Mouse (Mus musculus): ENCODE results near the gene Twf2. TPM values are rescaled to one million over a fixed set of nuclear protein-coding genes. Genes with fewer than 3 reads are reported as not detected.
A peak's percentile ranks its signal among the peaks of the same experiment; 100 is the strongest.

The Twf2 gene
- polyA plus RNA-seq, 1 experiment from 2014 or later: 66.5 TPM

DNA sequence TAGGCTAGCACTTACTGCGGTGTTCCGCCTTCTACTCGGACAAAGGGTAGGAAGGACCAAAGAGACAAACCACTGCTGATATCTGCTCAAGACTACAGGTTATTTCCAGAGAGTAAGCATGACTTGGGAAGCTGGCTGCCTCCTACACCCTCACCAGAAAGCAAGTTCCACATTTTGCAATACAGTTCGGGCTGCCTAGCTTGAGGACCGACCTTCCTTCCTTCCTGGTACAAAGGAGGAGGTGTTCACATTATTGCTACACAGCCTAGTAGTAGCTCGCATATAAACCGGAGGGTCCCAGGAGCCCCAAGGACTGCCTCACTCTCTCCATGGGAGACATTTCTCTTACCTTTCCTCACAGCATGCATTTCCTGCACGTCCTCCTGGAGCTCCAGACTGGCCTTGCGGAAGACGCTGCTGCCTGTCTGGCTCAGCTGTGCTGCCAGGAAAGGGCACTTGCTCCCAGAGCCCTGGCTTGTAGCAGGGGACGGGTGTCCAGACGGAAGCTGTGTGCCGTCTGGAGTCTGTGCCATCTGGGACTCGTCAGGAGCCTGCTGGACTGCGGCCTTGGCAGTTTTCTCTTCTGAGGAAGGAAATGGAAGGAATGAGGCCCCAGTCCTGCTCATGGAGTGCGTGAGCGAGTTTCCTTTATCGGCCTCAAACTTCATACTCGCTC is 40.0 kb downstream of the Twf2 start:
- WGBS: 57% methylated on average over 19 of the region's 19 CpGs
- H3K4me1 ChIP-seq (ENCODE audit: control insufficient read depth, insufficient read depth, low read length): peaks cover 10% of the 10 kb centered on the region; the same call in 1 of the 2 replicates
- peaks cover 22% of the 10 kb centered on the region; the same call in 1 of the 2 replicates for H3K36me3 ChIP-seq (ENCODE audit: control insufficient read depth, insufficient read depth, low read length)
- H3K4me3 ChIP-seq (ENCODE audit: low read depth, low read length): no peak overlapping the region
- H3K4me2 ChIP-seq (ENCODE audit: low read depth, severe bottlenecking): no peak overlapping the region
- no peaks in the 10 kb centered on the region for H3K9me3 ChIP-seq (ENCODE audit: control insufficient read depth, low read length)
- DNase-seq (ENCODE audit: low spot score): peak; percentile 55
- no peaks in the 10 kb centered on the region for H3K27me3 ChIP-seq (ENCODE audit: control insufficient read depth, insufficient read depth, low read length)
- H3K27ac ChIP-seq (replicated peaks; ENCODE audit: low read depth, low read length): 0 out of 2 replicates have a peak overlapping the region, but pooled peaks have one; percentile 2
- H3K9ac ChIP-seq (ENCODE audit: low read length): no peak overlapping the region
- ATAC-seq (ENCODE audit: insufficient number of reproducible peaks, low FRiP score, low TSS enrichment, low read depth): no peak

DNA sequence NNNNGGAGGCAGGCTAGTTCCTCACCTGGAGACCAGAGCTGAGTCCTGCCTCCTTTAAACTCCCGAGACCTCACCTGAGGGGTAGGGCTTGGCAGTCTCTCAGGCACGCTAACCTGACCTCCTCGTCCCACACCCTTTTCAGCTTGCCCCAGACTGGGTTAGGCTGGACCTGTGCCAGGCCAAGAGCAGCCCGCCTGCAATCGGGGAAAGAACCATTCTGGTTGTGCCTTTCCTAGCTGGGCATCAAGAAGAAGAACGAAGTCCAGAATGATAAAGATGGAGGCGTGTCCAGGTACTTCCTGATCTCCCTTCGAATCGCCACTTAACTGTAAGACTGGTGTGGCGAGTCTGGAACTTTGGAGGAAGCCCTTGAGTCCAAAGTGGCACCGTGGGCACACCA is 46.6 kb downstream of the Twf2 start:
- Histone ChIP-seq H3K4me3 (ENCODE audit: low read depth, low read length) (no peak overlapping the region), H3K9ac (ENCODE audit: low read length) (no peak overlapping the region), H3K27me3 (ENCODE audit: control insufficient read depth, insufficient read depth, low read length) (no peaks in the 10 kb centered on the region), H3K4me1 (ENCODE audit: control insufficient read depth, insufficient read depth, low read length) (peaks cover 13% of the 10 kb centered on the region), H3K27ac (replicated peaks; ENCODE audit: low read depth, low read length) (no peak overlapping the region), H3K4me2 (ENCODE audit: low read depth, severe bottlenecking) (no peak overlapping the region), H3K36me3 (ENCODE audit: control insufficient read depth, insufficient read depth, low read length) (no peaks in the 10 kb centered on the region), H3K9me3 (ENCODE audit: control insufficient read depth, low read length) (no peaks in the 10 kb centered on the region)
- no peak for DNase-seq (ENCODE audit: low spot score)
- no peak for ATAC-seq (ENCODE audit: insufficient number of reproducible peaks, low FRiP score, low TSS enrichment, low read depth)
- WGBS: 91% methylated on average over 11 of the region's 11 CpGs

DNA sequence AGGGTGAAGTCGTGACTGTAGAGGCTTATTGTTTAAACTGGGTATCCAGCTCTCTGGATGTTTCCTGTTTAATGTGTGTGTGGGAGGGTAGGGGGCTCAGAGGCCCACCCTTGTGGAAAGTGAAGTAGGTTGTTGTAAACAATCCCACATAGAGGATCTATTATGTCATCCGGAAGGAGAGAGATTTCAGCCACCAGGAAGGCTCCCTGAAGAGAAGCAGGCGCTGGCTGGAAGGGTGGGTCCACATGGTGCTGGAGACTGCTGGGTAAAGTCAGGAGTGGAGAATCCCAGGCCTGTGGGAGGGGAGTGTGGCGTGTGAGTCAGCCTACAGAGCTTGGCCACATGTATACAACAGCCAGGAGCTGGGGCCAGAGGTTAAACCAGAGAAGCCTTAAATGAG is 47.3 kb downstream of the Twf2 start:
- WGBS: 61% methylated on average over 4 of the region's 4 CpGs
- H3K27me3 ChIP-seq (ENCODE audit: control insufficient read depth, insufficient read depth, low read length): no peaks in the 10 kb centered on the region
- no peak overlapping the region for H3K4me2 ChIP-seq (ENCODE audit: low read depth, severe bottlenecking)
- no peak for DNase-seq (ENCODE audit: low spot score)
- H3K9me3 ChIP-seq (ENCODE audit: control insufficient read depth, low read length): no peaks in the 10 kb centered on the region
- H3K27ac ChIP-seq (replicated peaks; ENCODE audit: low read depth, low read length): no peak overlapping the region
- no peak overlapping the region for H3K9ac ChIP-seq (ENCODE audit: low read length)
- ATAC-seq (ENCODE audit: insufficient number of reproducible peaks, low FRiP score, low TSS enrichment, low read depth): no peak
- H3K36me3 ChIP-seq (ENCODE audit: control insufficient read depth, insufficient read depth, low read length): no peaks in the 10 kb centered on the region
- H3K4me1 ChIP-seq (ENCODE audit: control insufficient read depth, insufficient read depth, low read length): peaks cover 13% of the 10 kb centered on the region
- H3K4me3 ChIP-seq (ENCODE audit: low read depth, low read length): no peak overlapping the region

DNA sequence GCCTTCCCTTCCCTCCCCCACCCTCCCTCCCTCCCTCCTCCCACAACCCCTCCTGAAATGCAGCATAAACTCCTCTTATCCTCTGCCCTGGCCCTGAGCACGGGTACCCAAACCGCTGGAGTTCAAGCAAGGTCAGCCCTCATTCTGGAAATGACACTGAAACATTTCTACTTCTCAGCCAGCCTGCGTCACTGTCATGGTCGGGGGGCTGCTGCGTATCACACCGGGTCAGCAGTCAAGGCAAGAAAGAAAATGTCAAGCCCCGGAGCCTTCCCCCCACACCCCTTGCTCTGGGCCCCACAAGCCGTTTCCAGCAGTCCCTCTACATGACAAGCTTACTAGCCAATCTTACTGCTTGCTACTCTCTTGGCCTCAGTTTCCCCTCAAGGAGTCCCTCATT is 48.2 kb downstream of the Twf2 start:
- H3K36me3 ChIP-seq (ENCODE audit: control insufficient read depth, insufficient read depth, low read length): no peaks in the 10 kb centered on the region
- DNase-seq (ENCODE audit: low spot score) (no peak), ATAC-seq (ENCODE audit: insufficient number of reproducible peaks, low FRiP score, low TSS enrichment, low read depth) (no peak)
- no peak overlapping the region for H3K27ac ChIP-seq (replicated peaks; ENCODE audit: low read depth, low read length)
- H3K4me1 ChIP-seq (ENCODE audit: control insufficient read depth, insufficient read depth, low read length): peaks cover 13% of the 10 kb centered on the region
- 82% methylated on average over 8 of the region's 8 CpGs for WGBS
- no peak overlapping the region for H3K4me2 ChIP-seq (ENCODE audit: low read depth, severe bottlenecking)
- H3K9me3 ChIP-seq (ENCODE audit: control insufficient read depth, low read length): no peaks in the 10 kb centered on the region
- no peak overlapping the region for H3K9ac ChIP-seq (ENCODE audit: low read length)
- no peak overlapping the region for H3K4me3 ChIP-seq (ENCODE audit: low read depth, low read length)
- H3K27me3 ChIP-seq (ENCODE audit: control insufficient read depth, insufficient read depth, low read length): no peaks in the 10 kb centered on the region

DNA sequence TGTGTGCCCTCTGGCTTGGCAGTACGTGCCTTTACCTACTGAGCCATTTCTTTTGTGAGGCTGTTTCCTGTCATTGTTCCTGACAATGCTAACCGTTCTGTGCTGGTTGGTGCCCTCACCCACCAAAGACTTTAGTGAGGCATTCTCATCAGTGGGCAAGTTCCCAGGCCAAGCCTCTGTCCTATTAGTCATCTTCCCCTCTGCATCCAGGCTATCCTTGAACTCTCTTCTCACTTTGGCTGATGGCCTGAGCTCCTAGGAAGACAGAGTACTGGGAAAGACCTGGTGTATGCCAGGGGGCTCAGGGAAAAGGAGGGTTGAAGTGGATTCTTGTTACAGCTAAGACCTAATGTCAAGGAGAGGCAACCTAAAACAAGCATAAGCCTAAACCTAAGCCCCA is 51.1 kb downstream of the Twf2 start:
- DNase-seq (ENCODE audit: low spot score) (no peak), ATAC-seq (ENCODE audit: insufficient number of reproducible peaks, low FRiP score, low TSS enrichment, low read depth) (no peak)
- H3K27me3 ChIP-seq (ENCODE audit: control insufficient read depth, insufficient read depth, low read length): no peaks in the 10 kb centered on the region
- no peaks in the 10 kb centered on the region for H3K36me3 ChIP-seq (ENCODE audit: control insufficient read depth, insufficient read depth, low read length)
- H3K4me2 ChIP-seq (ENCODE audit: low read depth, severe bottlenecking): no peak overlapping the region
- no peak overlapping the region for H3K27ac ChIP-seq (replicated peaks; ENCODE audit: low read depth, low read length)
- no peak overlapping the region for H3K4me3 ChIP-seq (ENCODE audit: low read depth, low read length)
- no peak overlapping the region for H3K9ac ChIP-seq (ENCODE audit: low read length)
- 79% methylated on average over 2 of the region's 2 CpGs for WGBS
- no peaks in the 10 kb centered on the region for H3K4me1 ChIP-seq (ENCODE audit: control insufficient read depth, insufficient read depth, low read length)
- H3K9me3 ChIP-seq (ENCODE audit: control insufficient read depth, low read length): no peaks in the 10 kb centered on the region

DNA sequence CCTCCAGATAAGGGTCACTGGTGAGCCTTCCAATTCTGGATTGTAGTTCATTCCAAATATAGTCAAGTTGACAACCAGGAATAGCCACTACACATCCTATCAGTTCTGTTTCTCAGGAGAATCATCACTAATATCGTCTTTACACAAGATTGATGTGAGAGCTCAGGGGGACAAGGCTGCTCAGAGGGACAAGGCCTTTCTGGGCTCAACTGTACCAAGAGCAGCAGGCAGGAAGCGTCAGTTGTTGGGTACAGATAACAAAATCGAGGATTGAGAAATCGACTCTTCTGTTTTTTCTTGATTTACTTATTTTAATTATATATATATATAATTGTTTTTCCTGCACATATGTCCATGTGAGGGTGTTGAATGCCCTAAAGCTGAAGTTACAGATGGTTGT is 55.5 kb downstream of the Twf2 start:
- H3K4me3 ChIP-seq (ENCODE audit: low read depth, low read length): no peak overlapping the region
- H3K4me1 ChIP-seq (ENCODE audit: control insufficient read depth, insufficient read depth, low read length): no peaks in the 10 kb centered on the region
- DNase-seq (ENCODE audit: low spot score) (no peak), ATAC-seq (ENCODE audit: insufficient number of reproducible peaks, low FRiP score, low TSS enrichment, low read depth) (no peak)
- H3K27me3 ChIP-seq (ENCODE audit: control insufficient read depth, insufficient read depth, low read length): no peaks in the 10 kb centered on the region
- no peak overlapping the region for H3K4me2 ChIP-seq (ENCODE audit: low read depth, severe bottlenecking)
- no peak overlapping the region for H3K9ac ChIP-seq (ENCODE audit: low read length)
- no peaks in the 10 kb centered on the region for H3K36me3 ChIP-seq (ENCODE audit: control insufficient read depth, insufficient read depth, low read length)
- 85% methylated on average over 4 of the region's 4 CpGs for WGBS
- H3K9me3 ChIP-seq (ENCODE audit: control insufficient read depth, low read length): no peaks in the 10 kb centered on the region
- H3K27ac ChIP-seq (replicated peaks; ENCODE audit: low read depth, low read length): no peak overlapping the region

DNA sequence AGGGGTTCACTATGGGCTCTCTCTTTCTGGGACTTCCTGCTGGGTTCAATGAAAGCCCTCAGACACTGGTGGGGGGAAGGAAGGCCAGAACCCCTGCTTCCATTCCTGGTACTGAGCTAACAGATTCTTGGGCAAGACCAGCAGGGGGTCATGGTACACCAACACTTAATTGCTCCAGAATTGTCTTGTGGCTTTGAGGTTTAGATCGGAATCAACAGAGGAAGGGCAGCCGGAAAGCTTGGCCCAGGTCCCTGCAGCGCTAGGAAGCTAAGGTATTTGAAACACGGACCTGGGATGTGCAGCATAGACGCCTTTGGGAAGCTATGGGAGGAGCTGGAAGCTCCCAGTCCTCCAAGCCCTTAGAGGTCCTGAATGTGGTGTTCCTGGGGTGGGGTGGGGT is 56.1 kb downstream of the Twf2 start:
- ATAC-seq (ENCODE audit: insufficient number of reproducible peaks, low FRiP score, low TSS enrichment, low read depth): 0 out of 2 replicates have a peak, but pooled peaks have one; percentile 26
- H3K27me3 ChIP-seq (ENCODE audit: control insufficient read depth, insufficient read depth, low read length): no peaks in the 10 kb centered on the region
- no peak overlapping the region for H3K9ac ChIP-seq (ENCODE audit: low read length)
- no peak for DNase-seq (ENCODE audit: low spot score)
- H3K4me2 ChIP-seq (ENCODE audit: low read depth, severe bottlenecking): no peak overlapping the region
- H3K27ac ChIP-seq (replicated peaks; ENCODE audit: low read depth, low read length): no peak overlapping the region
- H3K36me3 ChIP-seq (ENCODE audit: control insufficient read depth, insufficient read depth, low read length): no peaks in the 10 kb centered on the region
- H3K9me3 ChIP-seq (ENCODE audit: control insufficient read depth, low read length): no peaks in the 10 kb centered on the region
- 75% methylated on average over 5 of the region's 5 CpGs for WGBS
- no peak overlapping the region for H3K4me3 ChIP-seq (ENCODE audit: low read depth, low read length)
- H3K4me1 ChIP-seq (ENCODE audit: control insufficient read depth, insufficient read depth, low read length): no peaks in the 10 kb centered on the region

DNA sequence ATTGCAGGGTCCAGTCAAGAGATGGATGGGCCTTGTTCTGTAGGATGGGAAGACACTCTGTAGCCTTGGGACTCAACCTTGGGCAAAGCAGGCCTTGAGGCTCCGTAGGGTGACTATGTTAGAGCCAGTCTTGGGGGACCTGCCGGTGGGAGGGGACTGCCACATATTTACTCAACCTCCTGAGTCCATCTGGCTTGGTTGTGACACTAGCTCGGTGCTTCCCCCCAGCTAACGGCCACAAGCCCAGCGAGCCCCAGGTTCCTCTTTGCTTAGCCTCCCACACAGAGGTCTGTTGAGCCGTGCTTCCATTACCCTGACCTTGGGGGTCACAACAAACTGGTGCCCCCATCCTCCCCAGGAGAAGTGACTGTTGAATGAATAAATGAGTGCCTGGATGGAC is 58.1 kb downstream of the Twf2 start:
- no peak for DNase-seq (ENCODE audit: low spot score)
- ATAC-seq (ENCODE audit: insufficient number of reproducible peaks, low FRiP score, low TSS enrichment, low read depth): no peak
- WGBS: 88% methylated on average over 6 of the region's 6 CpGs
- H3K4me1 ChIP-seq (ENCODE audit: control insufficient read depth, insufficient read depth, low read length): no peaks in the 10 kb centered on the region
- no peaks in the 10 kb centered on the region for H3K9me3 ChIP-seq (ENCODE audit: control insufficient read depth, low read length)
- H3K27ac ChIP-seq (replicated peaks; ENCODE audit: low read depth, low read length): no peak overlapping the region
- H3K27me3 ChIP-seq (ENCODE audit: control insufficient read depth, insufficient read depth, low read length): no peaks in the 10 kb centered on the region
- H3K9ac ChIP-seq (ENCODE audit: low read length): no peak overlapping the region
- no peak overlapping the region for H3K4me2 ChIP-seq (ENCODE audit: low read depth, severe bottlenecking)
- H3K36me3 ChIP-seq (ENCODE audit: control insufficient read depth, insufficient read depth, low read length): no peaks in the 10 kb centered on the region
- H3K4me3 ChIP-seq (ENCODE audit: low read depth, low read length): no peak overlapping the region

DNA sequence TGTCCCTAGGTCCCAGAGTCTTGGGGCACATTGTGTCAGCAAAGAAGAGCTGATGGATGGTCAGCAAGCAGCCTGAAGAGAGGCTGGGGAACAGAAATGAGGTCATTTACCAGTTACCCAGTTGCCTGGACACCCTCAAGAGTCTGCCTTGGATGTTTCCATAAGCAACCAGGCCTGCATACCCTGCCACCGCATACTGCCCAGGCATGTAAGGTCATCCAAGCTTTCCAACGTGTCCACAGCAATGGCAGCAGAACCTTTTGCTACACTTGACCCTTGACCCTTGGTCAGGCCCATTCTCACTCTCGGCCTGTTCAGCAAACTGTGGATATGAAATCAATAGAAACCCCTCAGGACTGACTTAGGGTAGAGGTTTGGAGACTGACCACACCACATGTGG is 58.6 kb downstream of the Twf2 start:
- Histone ChIP-seq H3K27me3 (ENCODE audit: control insufficient read depth, insufficient read depth, low read length) (no peaks in the 10 kb centered on the region), H3K36me3 (ENCODE audit: control insufficient read depth, insufficient read depth, low read length) (no peaks in the 10 kb centered on the region), H3K27ac (replicated peaks; ENCODE audit: low read depth, low read length) (no peak overlapping the region), H3K4me1 (ENCODE audit: control insufficient read depth, insufficient read depth, low read length) (no peaks in the 10 kb centered on the region), H3K4me2 (ENCODE audit: low read depth, severe bottlenecking) (no peak overlapping the region), H3K9ac (ENCODE audit: low read length) (no peak overlapping the region), H3K4me3 (ENCODE audit: low read depth, low read length) (no peak overlapping the region), H3K9me3 (ENCODE audit: control insufficient read depth, low read length) (no peaks in the 10 kb centered on the region)
- 84% methylated on average over 3 of the region's 3 CpGs for WGBS
- DNase-seq (ENCODE audit: low spot score) (no peak), ATAC-seq (ENCODE audit: insufficient number of reproducible peaks, low FRiP score, low TSS enrichment, low read depth) (no peak)
